Mouse (Mus musculus): Measurements from ENCODE around the gene Parp16. TPM values are rescaled to one million over a fixed set of nuclear protein-coding genes. Genes with fewer than 3 reads are reported as not detected.
A peak's percentile ranks its signal among the peaks of the same experiment; 100 is the strongest.

The Parp16 gene
- polyA plus RNA-seq, 1 experiment = 4.3 TPM

- H3K4me1 ChIP-seq (ENCODE audit: control insufficient read depth, insufficient read depth, low read length) = peaks cover 4% of the 10 kb centered on the region
- no peak for TF ChIP-seq CTCF (IDR thresholded peaks at IDR 0.05; ENCODE audit: control insufficient read depth, insufficient read depth, low read length)
- no peak for TF ChIP-seq POLR2A (IDR thresholded peaks at IDR 0.05; ENCODE audit: borderline replicate concordance, control insufficient read depth, low read depth, low read length)
- no peak overlapping the region for H3K4me3 ChIP-seq (replicated peaks; ENCODE audit: control insufficient read depth, low read depth, low read length)
- 81% methylated on average over 7 of the region's 7 CpGs for WGBS
- H3K27ac ChIP-seq (ENCODE audit: control insufficient read depth, insufficient read depth, low read depth, low read length, poor library complexity) = no peak overlapping the region
Observed at GRCm38 (mm10) chr9:65190306-65190705, 4.8 kb upstream of the Parp16 start.

- TF ChIP-seq POLR2A (IDR thresholded peaks at IDR 0.05; ENCODE audit: borderline replicate concordance, control insufficient read depth, low read depth, low read length) (no peak), CTCF (IDR thresholded peaks at IDR 0.05; ENCODE audit: control insufficient read depth, insufficient read depth, low read length) (no peak)
- H3K4me3 ChIP-seq (replicated peaks; ENCODE audit: control insufficient read depth, low read depth, low read length) = no peak overlapping the region
- H3K27ac ChIP-seq (ENCODE audit: control insufficient read depth, insufficient read depth, low read depth, low read length, poor library complexity) = no peak overlapping the region
- 78% methylated on average over 2 of the region's 2 CpGs for WGBS
- peaks cover 5% of the 10 kb centered on the region for H3K4me1 ChIP-seq (ENCODE audit: control insufficient read depth, insufficient read depth, low read length)
Observed at GRCm38 (mm10) chr9:65191389-65191754, 3.8 kb upstream of the Parp16 start.

DNA sequence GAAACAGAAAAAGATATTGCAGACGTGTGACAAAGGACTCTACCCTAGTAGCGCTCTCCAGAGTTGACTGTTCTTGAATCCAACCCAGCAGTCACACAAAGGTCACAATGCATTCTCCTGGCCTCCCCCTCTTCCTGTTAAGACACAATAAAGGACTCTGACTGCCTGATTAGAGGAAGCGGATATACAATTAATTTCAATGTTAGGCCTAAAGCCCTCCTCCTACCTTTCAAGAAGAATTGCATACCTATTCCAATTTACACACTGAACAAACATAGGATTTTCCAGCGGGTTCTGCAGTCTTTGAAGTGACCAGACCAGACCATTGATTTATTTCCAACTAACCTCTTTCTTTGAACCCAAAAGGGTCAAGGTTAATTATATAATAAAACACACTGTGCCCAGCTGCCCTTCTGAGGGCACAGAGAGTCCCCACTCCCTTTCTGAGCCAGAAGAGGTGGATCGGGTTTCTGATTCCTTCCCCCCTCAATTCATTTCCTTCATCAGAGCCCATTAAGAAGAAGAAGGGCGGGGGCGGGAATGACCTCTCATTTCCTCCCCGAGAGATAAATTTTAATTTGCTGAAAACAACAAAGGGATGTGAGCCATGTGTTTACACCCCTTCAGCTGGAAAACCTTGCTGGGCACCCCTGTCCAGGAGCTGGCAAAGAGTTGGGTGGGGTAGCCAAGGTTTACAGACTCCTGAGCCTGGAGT, 3.2 kb upstream of the Parp16 start:
- 70% methylated on average over 8 of the region's 8 CpGs for WGBS
- TF ChIP-seq CTCF (IDR thresholded peaks at IDR 0.05; ENCODE audit: control insufficient read depth, insufficient read depth, low read length) (no peak), POLR2A (IDR thresholded peaks at IDR 0.05; ENCODE audit: borderline replicate concordance, control insufficient read depth, low read depth, low read length) (no peak)
- Histone ChIP-seq H3K27ac (ENCODE audit: control insufficient read depth, insufficient read depth, low read depth, low read length, poor library complexity) (no peak overlapping the region), H3K4me1 (ENCODE audit: control insufficient read depth, insufficient read depth, low read length) (peaks cover 5% of the 10 kb centered on the region), H3K4me3 (replicated peaks; ENCODE audit: control insufficient read depth, low read depth, low read length) (no peak overlapping the region)

- WGBS = 57% methylated on average over 12 of the region's 12 CpGs
- Histone ChIP-seq H3K4me1 (ENCODE audit: control insufficient read depth, insufficient read depth, low read length) (peaks cover 5% of the 10 kb centered on the region), H3K4me3 (replicated peaks; ENCODE audit: control insufficient read depth, low read depth, low read length) (no peak overlapping the region), H3K27ac (ENCODE audit: control insufficient read depth, insufficient read depth, low read depth, low read length, poor library complexity) (no peak overlapping the region)
- TF ChIP-seq CTCF (IDR thresholded peaks at IDR 0.05; ENCODE audit: control insufficient read depth, insufficient read depth, low read length) (no peak), POLR2A (IDR thresholded peaks at IDR 0.05; ENCODE audit: borderline replicate concordance, control insufficient read depth, low read depth, low read length) (no peak)
Observed at GRCm38 (mm10) chr9:65193214-65193613, 1.9 kb upstream of the Parp16 start.

DNA sequence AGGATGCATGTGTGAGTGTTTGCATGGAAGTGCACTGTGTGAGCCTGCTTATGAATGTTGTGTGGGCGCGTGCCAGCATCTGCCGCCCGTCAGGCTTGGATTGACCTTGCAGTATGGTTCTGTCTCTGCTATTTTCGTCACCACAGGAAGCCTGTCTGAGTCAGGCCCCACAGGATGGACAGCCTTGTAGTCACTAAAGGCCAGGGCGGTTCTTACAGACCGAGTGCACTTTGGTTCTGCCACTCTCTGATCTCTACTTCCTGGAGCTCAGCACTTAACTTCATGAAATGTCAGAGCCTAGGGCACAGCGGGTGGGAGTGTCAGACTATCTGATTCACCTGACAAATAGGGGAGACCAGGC, 448 bp downstream of the Parp16 start:
- 9% methylated on average over 8 of the region's 8 CpGs for WGBS
- TF ChIP-seq CTCF (IDR thresholded peaks at IDR 0.05; ENCODE audit: control insufficient read depth, insufficient read depth, low read length) = no peak
- no peak for TF ChIP-seq POLR2A (IDR thresholded peaks at IDR 0.05; ENCODE audit: borderline replicate concordance, control insufficient read depth, low read depth, low read length)
- Histone ChIP-seq H3K4me1 (ENCODE audit: control insufficient read depth, insufficient read depth, low read length) (peaks cover 5% of the 10 kb centered on the region), H3K27ac (ENCODE audit: control insufficient read depth, insufficient read depth, low read depth, low read length, poor library complexity) (peak overlapping the region; percentile 68), H3K4me3 (replicated peaks; ENCODE audit: control insufficient read depth, low read depth, low read length) (no peak overlapping the region)

DNA sequence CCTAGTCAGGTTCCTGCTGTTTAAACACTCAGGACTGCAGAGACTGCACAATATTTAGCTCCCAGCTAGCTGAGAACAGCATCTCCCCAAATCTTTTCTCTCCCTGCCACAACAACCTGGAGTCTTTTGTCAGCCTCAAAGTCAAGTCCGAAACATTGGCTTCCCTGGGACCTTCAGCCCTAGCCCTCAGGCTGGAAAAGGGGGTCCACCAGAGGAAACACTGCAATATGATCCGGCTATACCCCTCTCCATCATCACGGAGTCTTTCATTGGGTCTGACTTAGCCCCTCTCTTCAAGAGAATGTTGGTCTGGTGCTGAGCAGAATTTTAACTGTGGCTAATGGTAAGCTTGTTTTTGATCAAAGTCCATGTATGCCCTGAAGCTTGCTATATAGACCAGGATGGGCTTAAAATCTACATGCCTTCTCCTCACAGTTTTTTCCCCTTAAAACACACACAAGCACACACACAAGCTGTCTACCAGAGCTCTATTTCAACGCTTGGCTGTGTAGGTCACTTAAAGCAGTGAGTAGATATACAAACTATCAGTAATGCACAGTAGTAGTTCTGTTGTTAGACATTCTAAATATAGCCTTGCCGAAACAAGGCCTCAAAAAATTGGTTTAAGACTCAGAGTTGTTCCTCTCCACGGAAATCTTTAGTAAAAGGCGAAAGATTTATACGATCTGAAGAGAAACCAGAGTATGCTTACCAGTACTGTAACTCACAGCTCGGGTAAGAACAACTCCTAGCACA, 1.0 kb downstream of the Parp16 start:
- Histone ChIP-seq H3K4me3 (replicated peaks; ENCODE audit: control insufficient read depth, low read depth, low read length) (no peak overlapping the region), H3K4me1 (ENCODE audit: control insufficient read depth, insufficient read depth, low read length) (peaks cover 5% of the 10 kb centered on the region), H3K27ac (ENCODE audit: control insufficient read depth, insufficient read depth, low read depth, low read length, poor library complexity) (peak overlapping the region; percentile 68)
- TF ChIP-seq CTCF (IDR thresholded peaks at IDR 0.05; ENCODE audit: control insufficient read depth, insufficient read depth, low read length) (no peak), POLR2A (IDR thresholded peaks at IDR 0.05; ENCODE audit: borderline replicate concordance, control insufficient read depth, low read depth, low read length) (peak; percentile 13; the same call in 1 of the 2 replicates)
- 11% methylated on average over 9 of the region's 9 CpGs for WGBS

- H3K27ac ChIP-seq (ENCODE audit: control insufficient read depth, insufficient read depth, low read depth, low read length, poor library complexity) = peak overlapping the region; percentile 19; the same call in 1 of the 2 replicates
- 12% methylated on average over 26 of the region's 26 CpGs for WGBS
- peaks cover 5% of the 10 kb centered on the region for H3K4me1 ChIP-seq (ENCODE audit: control insufficient read depth, insufficient read depth, low read length)
- H3K4me3 ChIP-seq (replicated peaks; ENCODE audit: control insufficient read depth, low read depth, low read length) = no peak overlapping the region
- TF ChIP-seq CTCF (IDR thresholded peaks at IDR 0.05; ENCODE audit: control insufficient read depth, insufficient read depth, low read length) = peak; percentile 84
- peak; percentile 30; the same call in 1 of the 2 replicates for TF ChIP-seq POLR2A (IDR thresholded peaks at IDR 0.05; ENCODE audit: borderline replicate concordance, control insufficient read depth, low read depth, low read length)
Observed at GRCm38 (mm10) chr9:65196738-65197569, 1.8 kb downstream of the Parp16 start.

DNA sequence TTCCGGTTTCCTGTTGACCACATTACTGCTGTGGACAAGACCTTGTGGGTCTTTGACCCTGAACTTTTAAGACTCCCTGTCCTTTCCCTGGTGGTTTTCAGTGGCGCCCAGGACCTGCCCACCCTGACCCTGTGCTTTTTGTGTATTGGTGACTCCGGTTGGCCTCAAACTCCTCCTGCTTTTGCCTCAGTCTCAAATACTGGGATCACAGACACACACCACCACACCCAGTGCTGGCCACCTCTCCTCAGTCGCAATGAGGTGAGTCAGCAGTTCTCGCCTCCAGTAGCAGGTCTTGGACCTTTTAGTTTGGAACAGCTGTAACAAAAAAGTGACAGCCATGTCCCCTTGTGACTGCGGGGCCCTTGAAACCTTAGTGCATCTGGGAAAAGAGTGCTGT, 2.7 kb downstream of the Parp16 start:
- no peak overlapping the region for H3K4me3 ChIP-seq (replicated peaks; ENCODE audit: control insufficient read depth, low read depth, low read length)
- H3K27ac ChIP-seq (ENCODE audit: control insufficient read depth, insufficient read depth, low read depth, low read length, poor library complexity) = peak overlapping the region; percentile 51
- 68% methylated on average over 6 of the region's 6 CpGs for WGBS
- TF ChIP-seq CTCF (IDR thresholded peaks at IDR 0.05; ENCODE audit: control insufficient read depth, insufficient read depth, low read length) (no peak), POLR2A (IDR thresholded peaks at IDR 0.05; ENCODE audit: borderline replicate concordance, control insufficient read depth, low read depth, low read length) (no peak)
- H3K4me1 ChIP-seq (ENCODE audit: control insufficient read depth, insufficient read depth, low read length) = peaks cover 6% of the 10 kb centered on the region

All from bone marrow, adult 2 months (tissue).